Mouse (Mus musculus) midbrain, embryonic 13.5 days (tissue): ENCODE measurements around the gene Tnfaip8l2. TPM values are rescaled to one million over a fixed set of nuclear protein-coding genes. Genes with fewer than 3 reads are reported as not detected.
"Not testable (repeated sequence)": the region's sequence is repeated elsewhere in the genome, so short reads cannot be mapped to it uniquely, and the experiment has no call there.

Source experiments
- ATAC-seq: fragments of 200-750 bp; cut with Nextera tagmentation; 2 replicates; pipeline ENCODE4 v1.8.0; 2017; ENCODE audit warnings: mild to moderate bottlenecking, moderate TSS enrichment, moderate library complexity
- H3K27ac ChIP-seq: fragments of 300-500 bp; sonication (generic); 2 replicates; pipeline ENCODE4 v1.5.1; 2015; ENCODE audit warnings: inconsistent platforms, mild to moderate bottlenecking, moderate library complexity
- H3K27me3 ChIP-seq: fragments of 300-500 bp; sonication (generic); 2 replicates; pipeline ENCODE4 v1.6.1; 2015; ENCODE audit warnings: mild to moderate bottlenecking, inconsistent platforms
- H3K36me3 ChIP-seq: fragments of 300-500 bp; sonication (generic); 2 replicates; pipeline ENCODE4 v1.6.1; 2015; ENCODE audit warnings: mild to moderate bottlenecking, inconsistent platforms
- H3K4me1 ChIP-seq: fragments of 300-500 bp; sonication (generic); replicated peaks from 2 replicates; pipeline ENCODE4 v1.6.1; 2015; ENCODE audit warnings: inconsistent platforms
- H3K4me2 ChIP-seq: fragments of 300-500 bp; sonication (generic); replicated peaks from 2 replicates; pipeline ENCODE4 v1.6.1; 2015; ENCODE audit warnings: moderate library complexity, mild to moderate bottlenecking, inconsistent platforms
- H3K4me3 ChIP-seq: fragments of 300-500 bp; sonication (generic); replicated peaks from 2 replicates; pipeline ENCODE4 v1.5.1; 2015; ENCODE audit warnings: mild to moderate bottlenecking, inconsistent platforms
- H3K9ac ChIP-seq: fragments of 300-500 bp; sonication (generic); replicated peaks from 2 replicates; pipeline ENCODE4 v1.6.1; 2015; ENCODE audit warnings: mild to moderate bottlenecking, inconsistent platforms
- H3K9me3 ChIP-seq: fragments of 300-500 bp; sonication (generic); 2 replicates; pipeline ENCODE4 v1.6.1; 2016; ENCODE audit warnings: mild to moderate bottlenecking, inconsistent platforms
- WGBS: fragments of 180-500 bp; shearing (Covaris S2); methylation state at CpG from one replicate; pipeline ENCODE4 v1.1.7; 2015; 5-methylcytosine and 5-hydroxymethylcytosine counted together
- polyA plus RNA-seq: library from polyadenylated mRNA; unstranded; fragments of >200 nt; fragmentation: Nextera tagmentation; extraction: Ambion mirVana; gene quantifications from 2 replicates; pipeline ENCODE4 v1.2.1, GENCODE M21; 2015

Gene Tnfaip8l2
- polyA plus RNA-seq, 1 experiment from 2014 or later = 2.8 TPM

DNA sequence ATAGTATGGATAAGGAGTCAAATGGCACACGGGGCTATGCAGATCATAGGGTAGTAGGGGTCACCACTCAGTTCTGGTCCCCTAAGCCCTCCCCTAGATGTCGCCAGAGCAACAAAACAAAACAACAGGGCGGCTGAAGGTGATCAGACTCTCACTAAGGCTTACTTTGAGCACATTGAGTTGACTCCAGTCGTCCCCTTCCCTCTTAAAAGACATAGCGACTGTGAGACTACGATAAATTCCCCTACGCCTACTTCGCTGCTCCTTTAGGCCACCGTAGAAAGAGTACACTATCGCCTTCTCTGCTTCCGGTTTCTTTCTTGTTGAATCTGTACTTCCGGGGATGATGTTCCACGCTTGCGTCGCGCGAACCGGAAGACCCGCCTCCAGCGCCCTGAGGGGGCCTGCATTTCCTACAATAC lies 8.5 kb downstream of the Tnfaip8l2 start, which contains the start of the genes Scnm1 and Lysmd1:
Gene Scnm1 (minus strand): TSS at position 332 of the 422 bp plus-strand sequence.
Gene Lysmd1 (plus strand): TSS at position 409 of the 422 bp plus-strand sequence.
- Histone ChIP-seq H3K9me3 (no peaks in the 10 kb centered on the region), H3K27ac (peak within 1 kb of the TSS; percentile 74), H3K4me2 (peak within 1 kb of the TSS; percentile 90), H3K9ac (peak within 1 kb of the TSS; percentile 83), H3K4me3 (peak within 1 kb of the TSS; percentile 72), H3K4me1 (peaks cover 23% of the 10 kb centered on the region), H3K36me3 (peaks cover 32% of the 10 kb centered on the region), H3K27me3 (no peaks in the 10 kb centered on the region)
- under 1% methylated on average over 20 of the region's 20 CpGs for WGBS
- ATAC-seq = peak; percentile 95

GRCm38 (mm10) chr3:95133176-95133575 lies 9.0 kb downstream of the Tnfaip8l2 start:
- ATAC-seq = peak; percentile 34; the same call in 1 of the 2 replicates
- WGBS = 60% methylated on average over 11 of the region's 11 CpGs
- H3K27ac ChIP-seq = peak overlapping the region; percentile 74

DNA sequence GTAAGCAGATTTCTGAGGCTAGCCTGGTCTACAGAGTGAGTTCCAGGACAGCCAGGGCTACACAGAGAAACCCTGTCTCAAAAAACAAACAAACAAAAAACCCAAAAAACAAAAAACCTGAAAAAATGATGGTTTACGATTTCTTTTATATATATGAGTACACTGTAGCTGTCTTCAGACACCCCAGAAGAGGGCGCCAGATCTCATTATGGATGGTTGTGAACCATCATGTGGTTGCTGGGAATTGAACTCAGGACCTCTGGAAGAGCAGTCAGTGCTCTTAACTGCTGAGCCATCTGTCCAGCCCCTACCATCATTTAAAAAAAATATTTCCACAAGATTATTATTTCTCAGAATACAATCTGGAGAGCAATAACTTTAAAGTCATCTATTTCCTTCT lies 9.8 kb downstream of the Tnfaip8l2 start:
- H3K36me3 ChIP-seq = peaks cover 31% of the 10 kb centered on the region
- H3K27ac ChIP-seq, H3K9me3 ChIP-seq, H3K4me2 ChIP-seq, H3K27me3 ChIP-seq, ATAC-seq, H3K4me3 ChIP-seq, H3K9ac ChIP-seq: not testable (repeated sequence)
- H3K4me1 ChIP-seq = peaks cover 23% of the 10 kb centered on the region
- WGBS = 88% methylated on average over 2 of the region's 2 CpGs

More at GRCm38 (mm10) chr3:95133176-95133575, 9.0 kb downstream of the Tnfaip8l2 start:
- Histone ChIP-seq H3K36me3 (peaks cover 35% of the 10 kb centered on the region), H3K9me3 (no peaks in the 10 kb centered on the region), H3K4me1 (peaks cover 23% of the 10 kb centered on the region), H3K9ac (peak overlapping the region; percentile 83), H3K27me3 (no peaks in the 10 kb centered on the region), H3K4me3 (peak overlapping the region; percentile 72), H3K4me2 (peak overlapping the region; percentile 90)

- Histone ChIP-seq H3K4me1 (peaks cover 12% of the 10 kb centered on the region), H3K4me2 (no peak overlapping the region), H3K4me3 (no peak overlapping the region), H3K27ac (no peak overlapping the region), H3K9ac (no peak overlapping the region), H3K9me3 (no peaks in the 10 kb centered on the region), H3K27me3 (no peaks in the 10 kb centered on the region), H3K36me3 (peaks cover 31% of the 10 kb centered on the region)
- 92% methylated on average over 5 of the region's 5 CpGs for WGBS
- no peak for ATAC-seq
These were observed 12.1 kb downstream of the Tnfaip8l2 start for GRCm38 (mm10) chr3:95130081-95130480.

DNA sequence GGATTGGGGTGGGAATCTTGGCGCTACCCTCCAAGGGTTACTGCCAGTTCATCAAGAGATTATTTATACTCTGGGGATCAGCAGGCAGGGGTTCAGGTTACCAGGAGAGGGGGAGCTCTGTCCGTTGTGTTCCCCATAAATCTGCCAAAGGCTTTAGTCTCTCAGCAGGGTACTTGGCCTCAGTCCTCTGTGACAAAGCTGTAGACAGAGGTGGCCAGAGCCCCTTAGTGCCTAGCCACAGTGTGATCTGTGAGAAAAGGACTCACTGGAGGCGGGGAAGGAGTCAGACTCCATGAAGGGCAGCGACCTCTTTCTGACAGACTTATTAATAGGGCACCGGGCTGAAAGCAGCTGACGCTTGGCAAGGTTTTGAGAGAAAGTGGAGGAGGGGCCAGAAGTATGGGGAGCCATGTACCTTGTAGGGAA lies 12.9 kb downstream of the Tnfaip8l2 start:
- Histone ChIP-seq H3K9ac (no peak overlapping the region; the same call in 1 of the 2 replicates), H3K27me3 (no peaks in the 10 kb centered on the region), H3K4me3 (no peak overlapping the region), H3K4me2 (no peak overlapping the region), H3K27ac (no peak overlapping the region), H3K36me3 (peaks cover 31% of the 10 kb centered on the region), H3K4me1 (peaks cover 11% of the 10 kb centered on the region), H3K9me3 (no peaks in the 10 kb centered on the region)
- 50% methylated on average over 6 of the region's 6 CpGs for WGBS
- no peak for ATAC-seq

- 0 out of 2 replicates have a peak overlapping the region, but pooled peaks have one; percentile 19 for H3K27ac ChIP-seq
- no peaks in the 10 kb centered on the region for H3K27me3 ChIP-seq
- no peak overlapping the region for H3K9ac ChIP-seq
- 0 out of 2 replicates have a peak, but pooled peaks cover 3% of the 10 kb centered on the region for H3K4me1 ChIP-seq
- H3K9me3 ChIP-seq = no peaks in the 10 kb centered on the region
- H3K4me3 ChIP-seq = no peak overlapping the region
- WGBS = 46% methylated on average over 5 of the region's 5 CpGs
- no peak for ATAC-seq
- no peak overlapping the region for H3K4me2 ChIP-seq
- peaks cover 48% of the 10 kb centered on the region for H3K36me3 ChIP-seq
These were observed 17.2 kb downstream of the Tnfaip8l2 start for GRCm38 (mm10) chr3:95124972-95125371.

DNA sequence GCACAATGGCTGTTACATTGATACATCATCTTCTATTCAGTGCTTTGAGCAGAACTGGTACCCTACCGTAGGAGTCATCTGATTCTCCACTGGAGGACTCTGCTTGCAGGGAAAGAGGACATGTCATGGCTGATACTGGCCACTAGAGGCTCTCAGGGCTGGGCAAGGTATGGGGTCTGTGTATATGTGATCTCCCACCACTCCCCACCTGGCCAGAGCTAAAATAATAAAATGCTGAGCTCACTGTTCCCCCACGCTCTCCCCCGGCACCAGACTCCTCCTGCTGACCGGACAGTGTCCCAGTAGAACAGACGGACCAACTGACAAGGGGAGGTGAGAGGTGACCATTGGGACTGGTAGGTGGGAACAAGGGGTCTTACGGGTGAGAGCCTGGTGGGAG lies 17.9 kb downstream of the Tnfaip8l2 start, which contains the start of gene Tmod4:
Gene Tmod4 (plus strand): TSS at position 231 of the 400 bp plus-strand sequence.
- Histone ChIP-seq H3K4me2 (no peak within 1 kb of the TSS), H3K36me3 (peaks cover 48% of the 10 kb centered on the region), H3K9ac (no peak within 1 kb of the TSS), H3K27me3 (no peaks in the 10 kb centered on the region), H3K27ac (0 out of 2 replicates have a peak within 1 kb of the TSS, but pooled peaks have one; percentile 19), H3K4me3 (no peak within 1 kb of the TSS), H3K4me1 (0 out of 2 replicates have a peak, but pooled peaks cover 3% of the 10 kb centered on the region), H3K9me3 (no peaks in the 10 kb centered on the region)
- peak; percentile 59 for ATAC-seq
- WGBS = 72% methylated on average over 6 of the region's 6 CpGs

DNA sequence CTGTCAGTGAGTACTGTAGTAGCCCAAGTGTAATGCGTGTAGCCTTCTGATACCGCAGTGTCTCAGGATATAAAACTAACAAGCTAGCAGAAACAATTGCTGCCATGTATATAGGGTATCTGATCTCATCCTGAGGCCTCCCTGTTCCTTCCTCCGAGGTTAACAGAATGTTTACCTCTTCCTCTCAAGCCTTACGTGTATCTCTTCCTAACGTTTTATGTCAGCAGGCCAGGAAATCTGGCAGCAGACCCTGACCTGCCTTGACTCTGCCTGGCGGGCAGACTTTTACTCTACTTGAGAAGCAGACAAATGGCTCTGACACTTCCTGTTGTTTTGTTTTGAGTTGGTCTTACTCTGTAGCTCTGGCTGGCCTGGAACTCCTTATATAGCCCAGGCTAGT lies 20.6 kb downstream of the Tnfaip8l2 start:
- 0 out of 2 replicates have a peak, but pooled peaks cover 3% of the 10 kb centered on the region for H3K4me1 ChIP-seq
- H3K27me3 ChIP-seq = no peaks in the 10 kb centered on the region
- ATAC-seq = no peak
- H3K27ac ChIP-seq = no peak overlapping the region
- no peak overlapping the region for H3K9ac ChIP-seq
- peaks cover 62% of the 10 kb centered on the region for H3K36me3 ChIP-seq
- WGBS = 84% methylated on average over 6 of the region's 6 CpGs
- no peak overlapping the region for H3K4me2 ChIP-seq
- H3K4me3 ChIP-seq = no peak overlapping the region
- no peaks in the 10 kb centered on the region for H3K9me3 ChIP-seq

DNA sequence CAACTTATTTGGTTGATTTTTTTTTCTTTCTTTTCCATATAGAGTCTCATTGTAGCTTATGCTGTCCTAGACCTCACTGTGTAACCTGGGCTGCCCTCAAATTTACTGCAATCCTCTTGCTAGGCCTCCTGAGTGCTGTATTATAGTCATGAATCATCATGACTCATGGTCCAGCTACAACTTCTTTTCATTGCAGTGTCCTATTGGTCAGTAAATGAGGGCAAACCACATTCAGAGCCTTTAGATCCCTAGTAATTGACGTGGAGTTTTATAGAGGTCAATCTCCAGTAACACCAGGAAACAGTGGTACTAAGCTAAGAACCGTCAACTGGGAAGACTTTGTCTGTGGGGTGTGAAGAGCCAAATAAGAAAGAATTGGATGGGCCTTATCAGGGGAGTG lies 24.4 kb downstream of the Tnfaip8l2 start:
- ATAC-seq = no peak
- H3K27ac ChIP-seq = no peak overlapping the region

GRCm38 (mm10) chr3:95112760-95113159 lies 29.4 kb downstream of the Tnfaip8l2 start:
- Histone ChIP-seq H3K4me1 (peaks cover 19% of the 10 kb centered on the region), H3K4me3 (peak overlapping the region; percentile 82; the same call in 1 of the 2 replicates), H3K36me3 (peaks cover 25% of the 10 kb centered on the region), H3K27me3 (no peaks in the 10 kb centered on the region), H3K27ac (no peak overlapping the region), H3K9me3 (no peaks in the 10 kb centered on the region), H3K9ac (peak overlapping the region; percentile 36; the same call in 1 of the 2 replicates), H3K4me2 (peak overlapping the region; percentile 52; the same call in 1 of the 2 replicates)
- WGBS = 96% methylated on average over 1 of the region's 1 CpGs
- no peak for ATAC-seq

More for the DNA sequence above, 24.4 kb downstream of the Tnfaip8l2 start:
- Histone ChIP-seq H3K4me2 (no peak overlapping the region), H3K36me3 (peaks cover 74% of the 10 kb centered on the region), H3K4me3 (no peak overlapping the region), H3K27me3 (no peaks in the 10 kb centered on the region), H3K9ac (no peak overlapping the region), H3K4me1 (peaks cover 9% of the 10 kb centered on the region), H3K9me3 (no peaks in the 10 kb centered on the region)
- WGBS = 95% methylated on average over 2 of the region's 2 CpGs

- Histone ChIP-seq H3K36me3 (peaks cover 16% of the 10 kb centered on the region), H3K4me2 (peak within 1 kb of the TSS; percentile 52), H3K9me3 (no peaks in the 10 kb centered on the region), H3K27ac (peak within 1 kb of the TSS; percentile 95), H3K9ac (peak within 1 kb of the TSS; percentile 85), H3K27me3 (no peaks in the 10 kb centered on the region), H3K4me3 (peak within 1 kb of the TSS; percentile 82), H3K4me1 (peaks cover 19% of the 10 kb centered on the region)
- 1% methylated on average over 54 of the region's 54 CpGs for WGBS
- ATAC-seq = peak; percentile 74
These were observed 31.0 kb downstream of the Tnfaip8l2 start, which contains the start of gene Vps72 for GRCm38 (mm10) chr3:95110911-95111726. Gene Vps72, plus strand, starts transcription at chr3:95111022.

DNA sequence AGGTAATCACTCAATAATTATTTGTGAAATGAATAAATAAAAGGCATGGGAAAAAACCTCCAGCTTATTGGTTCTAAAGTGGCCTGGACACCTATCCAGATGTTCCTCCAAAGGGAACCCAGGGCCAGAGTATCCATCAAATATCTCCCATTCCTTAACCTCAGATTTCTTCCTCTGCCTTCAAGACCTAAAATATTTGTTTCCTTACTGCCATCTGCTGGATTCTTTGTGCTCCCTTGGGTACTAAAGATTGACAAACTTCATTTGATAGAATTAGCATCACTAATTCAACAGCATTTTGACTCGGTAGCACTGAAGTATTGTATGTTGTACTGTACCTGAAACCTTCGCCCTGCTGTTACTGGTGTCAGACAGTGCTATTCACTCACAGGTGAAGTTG lies 34.3 kb downstream of the Tnfaip8l2 start:
- 72% methylated on average over 2 of the region's 2 CpGs for WGBS
- ATAC-seq = no peak
- H3K4me2 ChIP-seq = no peak overlapping the region
- no peaks in the 10 kb centered on the region for H3K9me3 ChIP-seq
- no peaks in the 10 kb centered on the region for H3K36me3 ChIP-seq
- H3K4me1 ChIP-seq = peaks cover 24% of the 10 kb centered on the region
- H3K27ac ChIP-seq = no peak overlapping the region
- H3K4me3 ChIP-seq = no peak overlapping the region
- H3K27me3 ChIP-seq = no peaks in the 10 kb centered on the region
- no peak overlapping the region for H3K9ac ChIP-seq
